Mouse (Mus musculus): ENCODE results near the gene Hoxd8.
A peak's percentile ranks its signal among the peaks of the same experiment; 100 is the strongest.

Hoxd8 gene

DNA sequence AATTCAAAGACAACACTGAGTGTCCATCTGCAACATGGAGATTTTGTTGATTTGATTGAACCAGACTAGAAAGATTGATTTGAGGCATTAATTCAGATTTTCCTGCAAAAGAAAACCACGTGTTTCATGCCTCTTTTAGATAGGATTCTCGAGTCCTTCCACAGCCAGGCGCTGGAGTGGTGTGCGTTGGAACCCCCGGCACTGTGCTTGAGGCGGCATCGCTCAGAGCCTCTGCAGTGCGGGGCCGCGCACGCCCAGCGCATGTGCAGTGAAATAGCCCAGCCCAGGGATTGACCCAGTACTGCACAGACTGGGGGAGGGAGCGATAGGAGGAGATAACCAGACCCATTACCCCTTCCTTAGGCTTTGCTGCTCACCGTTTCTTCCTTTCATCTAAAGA lies 10.5 kb downstream of the Hoxd8 start:
- DNase-seq (ENCODE audit: low spot score) = no peak

- peak; percentile 86 for DNase-seq (ENCODE audit: low spot score)
Observed at GRCm38 (mm10) chr2:74715504-74716241, 11.3 kb downstream of the Hoxd8 start.

GRCm38 (mm10) chr2:74720384-74720783 lies 16.0 kb downstream of the Hoxd8 start:
- no peak for DNase-seq (ENCODE audit: low spot score)

- no peak for DNase-seq (ENCODE audit: low spot score)
Observed at GRCm38 (mm10) chr2:74720955-74721491, 16.6 kb downstream of the Hoxd8 start.

DNA sequence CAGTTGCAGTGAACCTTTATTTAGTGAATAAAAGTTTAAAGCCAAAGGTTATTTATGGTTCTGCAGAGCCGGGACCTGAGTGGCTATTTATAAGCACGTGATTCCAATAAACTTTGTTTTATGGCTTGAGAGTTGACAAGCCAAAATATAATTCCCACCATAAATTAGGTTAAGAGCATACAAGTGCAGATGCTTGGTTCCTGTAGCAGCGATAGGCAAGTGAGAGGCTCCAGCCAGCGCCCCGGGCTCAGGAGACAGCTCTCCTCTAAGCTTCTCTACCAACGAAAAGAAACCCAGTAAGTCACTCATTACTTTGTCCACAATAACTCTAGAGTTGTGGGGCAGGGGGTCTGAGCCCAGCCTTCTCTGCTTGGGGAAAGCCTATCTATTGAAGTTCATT lies 17.5 kb downstream of the Hoxd8 start:
- no peak for DNase-seq (ENCODE audit: low spot score)

- DNase-seq (ENCODE audit: low spot score) = no peak
Observed at GRCm38 (mm10) chr2:74722949-74723348, 18.5 kb downstream of the Hoxd8 start.

DNA sequence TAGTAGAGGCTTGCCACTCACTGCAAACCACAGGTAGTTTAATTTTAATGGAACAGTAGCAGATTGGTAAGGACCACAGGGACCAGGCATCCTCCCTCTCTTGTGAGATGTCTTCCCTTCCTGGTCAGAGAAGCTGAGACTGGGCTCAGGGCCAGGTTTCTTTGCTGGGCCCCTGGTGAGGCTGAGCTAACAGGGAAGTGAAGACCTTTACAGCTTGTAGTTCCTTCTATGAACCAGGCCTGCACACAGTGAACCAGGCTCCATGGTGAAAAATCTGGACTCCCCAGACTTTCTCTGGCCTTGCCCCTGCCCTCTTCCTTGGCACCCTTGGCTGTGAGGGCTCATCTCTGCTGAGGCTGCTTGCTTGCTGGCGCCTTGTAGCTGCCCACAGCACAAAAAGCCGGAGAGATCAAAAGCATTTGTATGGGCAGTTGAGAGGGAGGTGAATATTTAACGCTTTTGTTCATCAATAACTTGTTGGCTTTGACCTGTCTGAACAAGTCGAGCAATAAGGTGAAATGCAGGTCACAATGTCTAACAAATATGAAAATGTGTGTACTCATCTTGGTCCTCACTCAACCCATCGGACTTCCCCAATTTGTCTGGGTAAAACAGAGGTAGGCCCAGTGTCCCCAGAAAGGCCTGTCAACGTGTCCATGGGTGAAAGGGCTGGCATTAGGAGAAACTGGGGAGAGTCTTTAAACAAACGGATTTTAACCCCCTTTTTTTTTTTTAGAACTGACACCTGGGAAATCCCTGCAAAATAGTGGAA lies 20.0 kb downstream of the Hoxd8 start:
- DNase-seq (ENCODE audit: low spot score) = no peak

DNA sequence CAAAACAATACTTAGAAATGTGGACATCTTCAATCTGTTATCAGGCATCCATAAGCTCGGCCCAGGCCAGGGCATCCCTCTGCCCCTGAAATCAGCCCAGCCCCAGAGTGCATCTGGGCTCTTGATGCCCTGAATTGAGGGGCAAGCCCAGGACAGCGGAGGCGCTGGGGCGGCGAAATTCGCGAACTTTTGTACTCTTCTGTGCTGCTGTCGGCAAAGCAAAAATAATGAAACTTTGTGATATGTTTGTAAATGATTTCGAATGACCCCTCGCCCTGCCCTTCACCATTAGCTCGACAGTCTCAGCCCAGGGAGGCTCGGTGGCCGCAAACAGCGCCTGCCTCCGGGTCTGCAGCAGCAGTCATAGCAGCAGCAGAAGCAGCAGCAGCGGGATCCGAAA lies 20.8 kb downstream of the Hoxd8 start:
- no peak for DNase-seq (ENCODE audit: low spot score)

DNA sequence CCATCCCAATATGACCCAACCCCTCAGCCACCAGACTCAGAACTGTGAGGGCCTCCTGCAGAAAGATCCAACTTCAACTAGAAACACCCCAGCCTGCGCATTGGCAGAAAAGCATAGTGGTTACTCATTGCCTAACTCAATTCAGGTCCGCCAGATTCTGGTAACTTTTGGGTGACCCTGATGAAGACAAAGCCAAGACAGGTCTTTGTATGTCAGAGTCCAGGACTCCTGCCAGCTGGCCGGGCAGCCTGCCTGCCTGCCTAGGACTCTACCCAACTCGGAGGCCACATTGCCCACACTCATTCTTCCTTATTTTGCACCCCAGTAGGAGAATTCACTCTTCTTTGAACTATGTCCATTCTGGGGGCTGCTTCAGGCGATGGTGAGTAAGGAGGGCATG lies 22.1 kb downstream of the Hoxd8 start, which contains the start of gene Gm28230:
Gene Gm28230 (plus strand): TSS at position 178 of the 400 bp plus-strand sequence.
- DNase-seq (ENCODE audit: low spot score) = no peak

- no peak for DNase-seq (ENCODE audit: low spot score)
Observed at GRCm38 (mm10) chr2:74726973-74727639, 22.7 kb downstream of the Hoxd8 start.

DNA sequence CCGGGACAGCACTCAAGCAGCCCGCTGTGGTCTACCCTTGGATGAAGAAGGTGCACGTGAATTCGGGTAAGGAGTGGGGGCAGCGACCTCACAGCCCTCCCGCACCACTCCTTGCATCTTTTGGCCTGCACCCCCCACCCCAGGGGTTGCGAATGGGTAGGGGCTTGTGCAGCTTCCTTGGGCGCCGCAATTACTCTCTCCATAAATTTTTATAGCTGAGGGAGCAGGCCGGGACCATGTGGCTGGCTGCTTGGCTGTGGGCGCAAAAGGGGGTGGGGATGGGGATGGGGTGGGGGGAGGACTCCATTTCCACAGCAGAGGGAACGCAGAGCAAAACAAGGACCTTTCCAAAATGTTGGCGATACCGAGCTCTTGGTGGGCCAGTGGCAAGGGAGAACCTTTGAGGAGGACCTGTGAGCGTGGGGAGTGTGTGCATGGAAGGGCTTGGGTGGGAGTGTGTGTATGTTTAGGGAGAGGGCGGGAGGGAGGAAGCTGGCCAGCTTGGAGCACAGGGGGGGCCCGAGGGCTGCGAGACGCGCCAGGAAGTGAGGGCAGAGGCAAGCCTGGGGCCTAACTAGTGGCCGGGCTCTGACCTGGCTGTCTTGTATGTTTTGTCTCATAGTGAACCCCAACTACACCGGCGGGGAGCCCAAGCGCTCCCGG lies 23.4 kb downstream of the Hoxd8 start:
- no peak for DNase-seq (ENCODE audit: low spot score)

- DNase-seq (ENCODE audit: low spot score) = no peak
Observed at GRCm38 (mm10) chr2:74728303-74728680, 23.9 kb downstream of the Hoxd8 start.

GRCm38 (mm10) chr2:74730331-74730730 lies 25.9 kb downstream of the Hoxd8 start:
- no peak for DNase-seq (ENCODE audit: low spot score)

GRCm38 (mm10) chr2:74731055-74731454 lies 26.6 kb downstream of the Hoxd8 start:
- no peak for DNase-seq (ENCODE audit: low spot score)

- DNase-seq (ENCODE audit: low spot score) = no peak
Observed at GRCm38 (mm10) chr2:74731799-74732512, 27.5 kb downstream of the Hoxd8 start.

DNA sequence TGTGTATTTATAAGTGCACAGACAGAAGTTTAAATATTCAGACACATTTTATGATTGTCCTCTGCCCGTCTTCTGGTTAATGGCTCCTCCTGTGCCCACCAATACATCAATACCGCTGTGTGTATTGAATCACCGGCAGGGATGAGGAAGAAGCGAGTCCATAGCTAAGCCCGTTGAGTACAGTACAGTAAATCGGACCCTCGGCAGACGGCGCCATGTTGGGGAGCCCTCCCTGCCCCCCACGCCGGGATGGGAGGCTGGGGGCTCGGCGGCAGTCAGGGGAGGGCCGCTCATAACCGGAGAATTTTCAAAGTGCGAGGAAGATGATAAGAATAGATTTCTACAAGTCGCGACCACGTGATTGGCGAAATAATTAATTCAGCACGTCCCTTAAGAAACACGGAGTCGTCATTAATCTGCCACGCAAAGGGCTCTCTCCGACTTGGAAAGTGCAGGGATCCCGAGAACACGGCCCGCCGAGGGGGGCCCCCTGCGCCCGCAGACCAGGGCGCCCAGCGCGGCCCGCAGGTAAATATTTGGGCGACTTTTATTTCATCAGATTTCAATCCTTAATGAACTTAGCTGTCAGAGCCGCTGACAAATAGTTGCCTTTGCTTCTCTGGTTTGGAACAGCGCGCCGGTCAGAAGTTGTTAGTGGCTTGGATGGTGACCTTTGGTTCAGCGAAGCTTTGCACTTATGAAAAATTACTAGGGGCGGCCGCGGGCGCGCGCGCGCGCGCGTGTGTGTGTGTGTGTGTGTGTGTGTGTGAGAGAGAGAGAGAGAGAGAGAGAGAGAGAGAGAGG lies 28.3 kb downstream of the Hoxd8 start:
- no peak for DNase-seq (ENCODE audit: low spot score)

DNA sequence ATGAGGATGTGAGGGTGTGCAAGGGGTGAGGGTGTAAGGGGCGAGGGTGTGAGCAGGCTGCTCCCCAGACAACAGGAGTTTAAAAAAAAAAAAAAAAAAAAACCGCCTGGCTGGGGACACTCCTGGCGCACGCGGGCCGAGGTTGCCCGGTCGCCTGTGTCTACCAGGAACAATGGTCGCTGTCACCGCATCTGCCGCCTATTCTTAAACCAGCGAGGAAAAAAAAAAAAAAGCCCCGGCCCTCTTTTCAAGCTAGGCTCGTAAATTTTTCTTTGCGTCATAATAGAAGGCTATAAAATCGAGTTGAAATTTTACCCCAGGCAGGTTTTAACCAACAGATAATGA lies 28.9 kb downstream of the Hoxd8 start:
- no peak for DNase-seq (ENCODE audit: low spot score)

DNA sequence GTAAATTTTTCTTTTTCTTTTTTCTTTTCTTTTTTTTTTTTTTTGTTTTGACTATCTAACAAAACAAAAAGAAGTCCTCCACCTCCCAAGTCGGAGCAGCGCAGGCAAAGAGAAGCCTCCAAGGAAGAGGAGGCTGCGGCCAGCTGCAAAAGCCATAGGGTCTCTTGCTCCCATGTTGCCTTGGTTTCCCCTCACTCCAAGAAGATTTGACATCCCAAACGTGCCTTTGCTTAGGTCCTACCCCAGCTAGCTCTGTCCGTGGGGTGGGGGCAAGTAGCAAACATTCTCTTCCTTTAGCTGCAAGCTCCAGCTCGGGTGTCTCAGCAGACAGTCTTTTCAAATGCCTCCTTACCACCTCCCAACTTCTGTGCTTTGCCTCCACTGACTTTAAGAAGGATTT lies 29.4 kb downstream of the Hoxd8 start:
- no peak for DNase-seq (ENCODE audit: low spot score)

DNA sequence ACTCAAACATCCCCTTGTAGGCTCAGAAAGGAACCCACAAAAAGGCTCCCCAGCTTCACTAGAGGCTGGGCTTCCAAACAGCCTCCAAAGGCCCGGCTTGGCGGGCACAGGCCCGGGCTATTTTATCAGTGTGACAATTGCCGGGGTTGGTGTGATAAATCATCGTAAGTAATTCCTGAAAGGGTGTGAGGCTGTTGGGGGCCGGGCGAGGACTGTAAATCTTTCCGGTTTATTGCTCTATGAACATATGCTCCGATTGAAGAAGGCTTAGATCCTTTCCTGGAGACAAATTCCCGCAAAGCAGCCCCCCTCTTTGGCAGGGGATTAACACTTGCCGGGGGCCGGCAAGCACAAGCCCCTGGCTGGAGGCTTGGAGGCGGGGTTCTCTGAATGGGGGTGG lies 30.0 kb downstream of the Hoxd8 start:
- DNase-seq (ENCODE audit: low spot score) = no peak

DNA sequence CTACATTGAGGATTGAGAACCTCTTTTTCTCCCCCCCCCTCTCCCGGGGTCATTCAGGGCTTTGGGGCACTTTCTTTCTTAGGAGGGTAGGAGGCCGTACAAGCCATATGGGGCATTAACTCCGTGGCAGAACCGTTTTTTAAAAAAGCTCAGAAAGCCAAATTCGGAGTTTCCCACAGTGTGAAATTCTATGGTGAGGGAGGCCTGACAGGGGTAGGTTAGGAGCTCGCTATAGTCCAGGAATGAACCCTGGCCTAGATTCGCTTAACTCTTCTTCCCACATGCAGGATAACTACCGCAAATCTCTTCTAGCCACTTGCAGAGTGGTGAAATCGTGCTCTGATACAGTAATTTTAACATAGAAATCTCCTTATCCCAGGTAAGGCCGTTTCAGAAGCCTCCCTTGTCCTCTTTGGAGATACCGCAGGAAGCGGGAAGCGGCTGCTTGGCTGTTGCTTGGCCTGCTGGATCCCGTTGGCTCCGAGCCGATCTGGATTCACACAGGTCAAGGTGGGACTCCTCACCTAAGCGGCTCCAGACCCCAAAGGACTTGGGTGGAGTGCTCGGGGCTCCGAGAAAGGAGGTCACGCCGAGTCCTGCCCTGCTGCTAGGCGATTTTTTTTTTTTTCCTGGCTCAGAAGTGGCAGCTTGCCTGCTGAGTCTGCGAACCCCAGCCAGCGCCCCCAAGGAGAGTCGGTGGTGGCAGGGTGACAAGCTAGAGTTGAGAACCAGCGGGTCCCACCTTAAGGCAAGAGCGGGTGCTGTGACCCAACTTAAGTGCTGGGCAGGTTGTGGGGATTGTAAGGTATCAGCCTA lies 30.8 kb downstream of the Hoxd8 start:
- no peak for DNase-seq (ENCODE audit: low spot score)
